Mouse (Mus musculus): ENCODE measurements at regions not wholly inside any gene's neighbourhood (a gene's known extent, or its start where the extent isn't known, plus 50 kb on each side); places are given as distances from the start of the nearest gene placed in this dataset.

DNA sequence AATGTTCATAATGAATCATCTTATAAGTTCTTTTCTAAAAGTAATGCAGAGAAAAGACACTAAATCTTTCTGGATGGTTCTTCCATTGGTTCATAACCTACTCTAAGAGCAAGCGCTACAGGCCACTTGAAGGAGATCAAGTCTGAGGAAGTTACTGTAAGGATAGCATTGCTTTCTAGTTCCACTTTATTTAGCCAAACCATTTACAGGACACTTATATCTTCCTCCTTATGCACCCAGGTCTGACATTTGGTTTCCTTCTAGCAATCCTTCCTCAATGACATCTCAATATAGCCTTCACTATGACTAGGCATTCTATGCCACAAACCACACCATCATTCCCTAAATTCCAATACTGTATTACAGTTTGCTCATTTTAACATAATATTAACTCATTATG, 316.0 kb downstream of the Gm11361 start:
- DNase-seq, result no peak

DNA sequence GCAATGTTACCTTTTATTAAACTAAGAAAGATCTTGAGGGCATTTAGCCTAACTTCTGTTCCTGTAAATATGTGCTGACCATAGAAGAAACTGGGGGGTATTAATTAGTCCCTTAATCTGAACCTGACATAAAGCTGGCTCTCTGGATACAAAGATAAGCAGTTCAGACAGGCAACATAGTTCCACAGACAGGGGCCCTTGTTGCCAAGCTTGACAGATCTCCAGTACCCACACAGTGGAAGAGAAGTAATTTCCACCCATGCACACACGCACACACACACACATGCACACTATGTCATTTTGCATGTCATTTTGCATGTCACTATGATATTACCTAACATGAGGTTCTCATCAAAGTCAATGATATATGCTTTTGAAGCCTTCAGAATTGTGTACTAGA, 315.1 kb downstream of the Gm11361 start:
- no peak for DNase-seq

DNA sequence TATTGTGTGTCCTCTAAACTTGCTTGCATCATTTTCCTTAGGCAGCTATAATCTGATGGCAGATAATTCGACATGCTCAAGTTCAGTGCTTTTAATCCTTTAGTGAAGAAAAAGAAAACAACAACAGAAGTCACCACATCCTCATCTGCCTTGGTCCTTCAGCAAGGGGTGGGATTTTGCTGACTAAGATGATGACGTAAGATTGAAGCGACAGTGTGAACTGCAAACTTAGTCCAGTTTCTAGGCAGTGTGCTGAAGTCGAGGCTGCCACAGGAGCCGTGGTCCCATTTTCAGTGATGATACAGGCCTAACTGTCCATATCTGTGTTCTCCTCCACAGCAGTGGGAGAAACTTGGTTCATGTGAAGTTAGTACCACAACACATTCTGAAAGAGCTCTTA, 314.4 kb downstream of the Gm11361 start:
- no peak for DNase-seq

DNA sequence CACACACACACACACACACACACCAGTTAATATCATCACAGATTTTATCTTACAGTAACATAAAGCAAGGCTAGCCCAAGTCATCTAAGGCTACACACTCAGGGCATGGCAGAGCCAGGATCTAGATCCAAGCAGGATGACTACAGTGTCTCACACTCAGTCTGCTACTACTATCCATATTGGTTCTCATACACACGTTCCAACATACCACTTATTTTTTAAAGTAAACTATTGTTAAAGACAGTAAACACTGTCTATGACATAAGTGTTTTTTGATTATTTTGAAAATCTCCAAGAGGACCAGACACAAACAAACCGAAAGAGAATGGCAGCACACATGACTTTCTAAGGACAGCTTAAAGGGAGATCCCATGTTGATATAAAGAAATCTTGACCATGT, 306.3 kb downstream of the Gm11361 start:
- DNase-seq, result no peak

DNA sequence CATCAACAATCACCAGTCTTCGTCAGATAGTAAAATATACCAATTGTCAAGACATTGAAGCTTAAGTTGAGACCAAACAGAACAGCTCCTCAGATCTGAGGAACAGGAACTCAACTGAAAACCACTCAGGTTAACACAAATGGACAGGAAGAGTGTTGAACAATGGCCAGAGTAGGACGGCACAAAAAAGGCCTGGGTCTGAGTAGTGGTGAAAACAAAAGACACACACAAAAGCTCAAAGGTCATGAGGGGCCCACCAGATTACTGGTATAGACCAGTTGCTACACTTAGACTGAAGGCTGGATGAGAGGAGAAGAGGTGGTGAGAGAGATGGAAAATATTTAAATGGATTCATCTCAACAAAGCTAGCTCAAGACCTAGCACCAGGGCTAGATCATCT, 302.8 kb downstream of the Gm11361 start:
- DNase-seq, result no peak

GRCm38 (mm10) chr13:28557032-28557570, 299.8 kb downstream of the Gm11361 start:
- DNase-seq, result no peak

DNA sequence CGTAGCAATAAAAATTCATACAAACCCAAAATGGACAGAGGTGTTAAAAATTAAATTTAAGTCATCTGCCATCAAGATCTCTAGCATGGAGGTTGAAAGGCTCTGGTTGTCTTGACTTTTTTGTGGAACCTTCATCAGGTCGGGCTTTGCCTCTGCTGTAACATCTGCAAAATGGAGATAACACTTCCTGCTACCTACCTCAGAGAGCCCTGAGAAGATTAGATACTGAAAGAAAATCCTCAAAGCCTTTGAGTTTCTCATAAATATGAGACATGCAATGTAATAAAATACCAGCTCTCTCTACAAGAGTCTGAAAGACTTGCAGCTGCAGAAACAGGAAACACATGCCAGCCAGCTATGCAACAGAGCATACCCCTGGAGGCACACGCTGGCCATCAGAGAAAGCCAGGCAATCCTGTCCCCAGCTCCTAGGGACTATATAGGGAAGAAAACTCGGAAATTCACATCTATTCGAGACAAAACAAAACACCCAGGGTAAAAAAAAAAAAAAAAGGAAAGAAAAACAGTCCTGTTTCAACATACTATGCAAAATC, 299.1 kb downstream of the Gm11361 start:
- no peak for DNase-seq

DNA sequence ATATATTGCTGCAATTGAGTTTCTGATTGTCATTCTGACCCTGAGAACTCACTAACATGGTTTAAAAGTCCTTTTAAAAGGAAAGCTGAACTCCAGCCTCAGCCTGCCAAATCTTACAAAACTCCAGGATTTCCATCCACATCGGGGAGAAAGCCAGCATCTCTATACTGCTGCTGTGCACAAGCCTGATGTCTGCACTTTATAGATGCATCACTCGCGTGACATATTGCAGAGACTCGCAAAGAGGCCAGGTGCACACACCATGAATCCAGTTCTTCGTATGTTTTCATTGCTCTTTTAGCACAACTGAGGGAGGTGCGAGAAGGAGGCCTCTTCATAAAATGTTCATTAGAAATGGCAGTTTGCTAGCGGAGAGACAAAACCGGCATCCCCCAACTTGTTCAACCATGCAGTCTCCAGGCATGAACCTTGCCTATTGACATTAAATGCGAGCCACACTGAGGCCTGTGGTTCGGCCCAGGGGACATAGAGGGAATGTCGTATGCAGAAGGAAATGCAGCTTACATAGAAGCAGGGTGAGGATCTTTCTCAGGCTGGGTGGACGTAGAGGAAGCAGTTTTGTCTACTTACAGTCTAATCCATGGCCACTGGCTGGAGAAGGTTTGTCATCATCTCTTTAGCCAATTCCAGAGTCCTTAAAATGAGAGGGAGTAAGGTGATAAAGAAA, 297.0 kb downstream of the Gm11361 start:
- DNase-seq, result no peak

DNA sequence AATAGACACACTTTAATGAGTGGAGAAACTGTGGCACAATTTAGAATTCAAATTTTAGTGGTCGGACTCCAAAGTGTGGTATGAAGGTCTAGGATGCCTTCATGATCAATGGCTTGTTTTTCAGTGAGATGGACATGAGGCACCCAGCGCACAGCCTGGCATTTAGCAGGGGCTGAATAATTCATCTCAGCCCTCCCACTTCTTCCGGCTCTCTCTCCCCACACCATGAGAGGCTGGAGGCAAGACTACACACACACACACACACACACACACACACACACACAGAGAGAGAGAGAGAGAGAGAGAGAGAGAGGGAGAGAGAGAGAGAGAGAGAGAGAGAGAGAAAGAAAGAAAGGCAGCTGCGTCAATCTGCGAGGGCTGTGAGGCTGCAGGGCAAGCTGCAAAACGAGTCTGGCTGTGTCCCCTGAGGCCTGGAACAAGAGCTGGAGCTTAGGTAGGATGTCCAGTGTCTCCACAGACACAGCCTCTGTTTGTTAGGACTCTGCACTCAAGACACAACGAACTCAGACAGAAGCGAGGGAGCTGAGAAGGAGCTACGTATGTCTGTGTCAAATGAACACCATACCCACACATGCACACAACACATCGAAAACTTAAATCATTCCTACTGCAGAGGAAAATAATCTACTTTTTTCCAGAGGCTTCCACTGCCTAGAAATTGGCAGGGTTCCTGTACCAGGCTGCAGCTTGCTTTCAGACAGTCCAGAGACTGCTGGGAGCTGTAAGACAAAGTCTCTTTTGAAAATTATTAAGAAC, 295.8 kb downstream of the Gm11361 start:
- no peak for DNase-seq

GRCm38 (mm10) chr13:28551555-28551954, 294.2 kb downstream of the Gm11361 start:
- DNase-seq, result no peak

DNA sequence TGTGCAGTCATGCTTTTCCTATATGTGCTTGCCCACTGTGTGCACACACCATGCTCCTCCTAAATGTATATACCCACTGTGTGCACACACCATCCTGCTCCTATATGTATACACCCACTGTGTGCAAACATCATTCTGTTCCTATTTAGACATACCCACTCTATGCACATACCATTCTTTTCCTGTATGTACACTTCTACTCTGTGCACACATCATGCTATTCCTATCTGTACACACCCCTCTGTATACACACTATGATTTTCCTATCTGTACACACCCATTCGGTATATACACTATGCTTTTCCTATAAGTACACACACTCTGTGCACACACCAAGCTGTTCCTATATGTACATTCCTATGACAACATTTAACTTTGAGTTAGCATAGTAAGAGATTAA, 288.5 kb downstream of the Gm11361 start:
- DNase-seq, result no peak

DNA sequence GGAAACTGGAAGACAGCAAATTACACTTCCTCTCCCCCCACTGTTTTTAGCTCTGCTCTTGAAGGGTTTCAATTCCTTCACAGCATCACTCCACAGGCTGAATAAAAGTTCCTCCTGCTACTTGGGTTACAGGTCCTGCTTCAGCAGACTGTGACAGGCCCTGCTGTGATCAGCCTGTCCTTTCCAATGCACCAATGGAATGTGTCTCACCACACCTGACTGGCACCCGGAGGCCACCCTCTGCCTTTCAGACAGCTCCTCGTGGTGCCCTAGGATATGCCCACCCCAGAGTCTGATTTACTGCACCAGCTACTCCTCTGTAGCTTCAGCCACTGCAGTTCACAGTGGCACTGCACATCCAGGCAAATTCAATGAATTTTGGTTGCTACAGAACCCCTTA, 288.0 kb downstream of the Gm11361 start:
- DNase-seq, result no peak

GRCm38 (mm10) chr13:28544819-28545180, 287.5 kb downstream of the Gm11361 start:
- DNase-seq, result no peak

DNA sequence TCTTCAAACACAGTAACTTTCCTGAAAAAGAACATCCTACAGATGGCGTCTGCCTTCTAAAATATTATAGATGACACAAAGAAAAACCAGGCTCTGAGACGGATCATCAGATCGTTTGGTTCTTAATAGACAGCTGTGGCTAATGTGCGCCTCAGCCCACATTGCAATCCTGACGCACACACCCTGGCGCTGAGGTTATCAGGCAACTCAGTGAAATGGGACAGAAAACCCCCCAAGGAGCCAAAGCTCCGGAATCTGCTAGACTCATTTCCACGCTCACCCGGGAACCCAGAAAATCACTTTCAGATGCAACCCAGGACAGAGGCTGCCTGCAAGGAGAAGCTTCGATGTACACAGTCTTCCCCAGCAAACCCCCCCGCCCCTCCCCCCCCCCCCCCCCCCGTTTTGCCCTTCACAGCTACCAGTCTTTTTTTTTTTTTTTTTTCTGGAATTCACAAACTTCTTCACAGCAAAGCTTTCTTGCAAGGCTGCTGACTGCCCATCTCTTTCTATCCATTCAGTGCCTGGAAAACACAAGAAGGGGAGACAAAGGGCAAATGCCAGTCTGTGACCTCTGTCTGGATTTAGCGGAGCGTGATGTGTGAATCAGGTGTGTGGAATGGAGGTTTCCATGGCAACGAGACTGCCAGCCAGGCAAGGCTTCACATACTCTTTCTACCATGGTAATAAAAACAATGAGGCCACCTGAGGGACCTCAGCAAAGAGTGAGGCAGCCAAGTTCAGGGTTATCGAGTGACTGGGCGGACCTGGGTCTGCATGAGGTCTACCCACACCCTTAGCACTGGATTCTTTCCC, 286.9 kb downstream of the Gm11361 start:
- DNase-seq, result no peak

- no peak for DNase-seq
Measured at GRCm38 (mm10) chr13:28541607-28542006, 284.3 kb downstream of the Gm11361 start.

DNA sequence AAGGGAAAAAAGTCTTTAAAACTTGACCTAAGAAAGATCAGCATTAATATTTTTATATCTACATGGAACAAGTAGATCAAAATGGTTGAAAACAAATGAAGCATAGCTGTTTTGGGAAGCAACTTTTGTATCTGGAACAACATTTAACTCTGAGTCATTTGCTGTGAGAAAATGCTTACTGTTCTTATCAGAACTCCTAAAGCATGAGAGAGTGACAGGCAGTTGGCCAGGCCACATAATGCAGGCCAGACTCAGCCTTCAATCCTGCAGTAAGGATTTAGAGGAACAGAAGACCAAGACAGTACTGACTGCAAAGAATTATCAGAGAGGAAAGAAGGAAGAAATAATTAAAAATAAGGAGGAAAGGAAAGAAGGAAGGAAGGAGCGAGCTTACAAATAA, 275.8 kb downstream of the Gm11361 start:
- DNase-seq, result no peak

GRCm38 (mm10) chr13:28532278-28532677, 274.9 kb downstream of the Gm11361 start:
- peak; percentile 65 for DNase-seq

DNA sequence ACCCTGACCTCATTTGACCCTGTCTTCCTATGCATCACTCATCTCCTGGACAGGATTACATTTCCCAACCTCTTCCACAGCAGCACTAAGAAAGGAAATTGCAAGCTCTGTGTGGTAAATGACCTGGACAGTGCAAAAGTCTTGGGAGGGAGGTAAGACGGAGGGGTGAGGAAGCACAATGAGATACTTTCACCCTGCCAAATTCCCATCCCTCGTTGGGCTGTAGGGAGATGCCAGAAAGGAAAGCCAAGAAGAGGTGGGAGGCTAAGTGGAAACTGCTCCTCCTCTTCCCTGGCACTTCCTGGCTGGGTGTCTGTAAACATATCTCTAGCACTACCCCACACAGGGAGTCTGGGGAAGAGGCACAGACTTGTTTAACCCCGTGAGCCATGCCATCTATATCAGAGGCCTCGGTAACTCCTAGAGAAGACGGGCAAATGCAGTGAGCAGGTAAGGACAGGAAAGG, 274.2 kb downstream of the Gm11361 start:
- DNase-seq, result no peak

DNA sequence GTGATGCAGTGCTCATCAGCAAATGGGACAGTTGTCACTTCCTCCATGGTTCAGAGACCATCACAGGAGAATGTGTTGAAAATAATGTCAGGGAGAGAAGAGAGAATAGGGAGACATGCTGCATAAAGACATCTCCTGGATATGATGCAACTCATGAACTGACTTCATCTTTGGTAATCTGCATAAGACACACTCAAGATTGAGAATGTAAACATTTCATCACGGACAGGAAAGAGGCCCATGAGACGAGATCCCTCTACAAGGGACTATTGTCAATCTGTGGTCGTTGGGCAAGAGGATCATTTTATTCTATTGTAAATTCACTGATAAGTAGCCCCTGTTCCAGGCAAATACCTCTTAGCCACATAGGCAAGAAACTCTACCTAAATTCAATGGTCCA, 273.6 kb downstream of the Gm11361 start:
- no peak for DNase-seq

DNA sequence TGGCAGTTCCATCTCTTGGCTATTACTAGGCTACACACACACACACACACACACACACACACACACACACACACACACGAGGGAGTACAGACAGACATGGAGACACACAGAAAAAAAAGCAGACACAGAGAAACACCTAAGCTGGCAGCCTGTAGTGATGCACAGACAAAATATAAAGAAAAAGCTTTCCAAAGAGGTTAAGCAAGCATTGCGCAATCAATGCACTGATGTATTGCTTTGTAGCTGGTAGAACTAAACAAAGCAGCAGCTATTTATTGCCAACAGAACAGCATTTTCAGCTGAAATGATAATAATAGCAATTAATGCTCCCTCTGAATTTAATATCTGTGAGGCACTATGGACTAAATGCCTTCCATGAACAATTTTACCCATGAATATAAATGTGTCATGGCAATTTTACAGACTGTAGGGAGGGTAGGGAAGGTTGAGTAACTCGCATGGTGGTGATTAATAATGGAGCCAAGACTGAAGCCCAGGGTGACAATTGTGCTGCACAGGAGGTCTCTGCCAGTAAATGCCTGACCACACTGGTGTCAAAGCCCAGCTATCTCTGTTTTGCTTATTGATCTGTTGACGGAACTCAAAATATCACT, 271.7 kb downstream of the Gm11361 start:
- DNase-seq, result no peak

GRCm38 (mm10) chr13:28526299-28526698, 269.0 kb downstream of the Gm11361 start:
- no peak for DNase-seq

DNA sequence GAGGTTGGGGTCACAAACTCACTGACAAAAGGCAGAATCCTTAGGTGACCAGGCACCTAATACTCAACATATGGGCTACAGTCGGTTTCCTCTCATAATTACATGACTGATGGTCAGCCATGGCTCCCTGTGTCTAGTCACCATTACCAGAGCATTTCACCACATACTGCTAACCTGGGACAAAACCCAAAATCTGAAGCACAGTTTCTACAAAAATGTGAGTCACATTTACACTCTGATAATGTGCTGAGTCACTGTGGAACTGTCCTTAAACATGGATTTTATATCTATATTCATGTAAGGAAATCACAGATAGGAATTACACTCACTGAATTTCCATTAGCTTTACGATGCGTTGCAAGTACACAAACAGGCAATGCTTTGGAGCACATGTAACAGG, 267.1 kb downstream of the Gm11361 start:
- DNase-seq, result no peak

Data from adrenal gland, postnatal 25 days (tissue).